Mouse (Mus musculus) megakaryocyte-erythroid progenitor cell, adult 5-6 weeks (primary cell): Measurements from ENCODE around the gene Hic1. TPM values are rescaled to one million over a fixed set of nuclear protein-coding genes. Genes with fewer than 3 reads are reported as not detected.

Source experiments
- ATAC-seq: replicated peaks from 2 replicates; pipeline ENCODE4 v1.8.0; 2016; ENCODE audit warnings: mild to moderate bottlenecking, inconsistent platforms; ENCODE audit not compliant: severe bottlenecking, poor library complexity, low FRiP score, low TSS enrichment
- total RNA-seq, 2 experiments: library from RNA; stranded (forward) in 1 of 2; stranded (reverse) in 1 of 2; fragments of 200-1000, 215-1000 nt in 1 of 2; fragments of >200 nt in 1 of 2; fragmentation: Nextera tagmentation in 1 of 2; gene quantifications; 2 replicates each; pipeline ENCODE4 v1.2.3; 2014 to 2017

The Hic1 gene
- total RNA-seq, 2 experiments from 2014 or later: 0.52 TPM; not detected in 1

DNA sequence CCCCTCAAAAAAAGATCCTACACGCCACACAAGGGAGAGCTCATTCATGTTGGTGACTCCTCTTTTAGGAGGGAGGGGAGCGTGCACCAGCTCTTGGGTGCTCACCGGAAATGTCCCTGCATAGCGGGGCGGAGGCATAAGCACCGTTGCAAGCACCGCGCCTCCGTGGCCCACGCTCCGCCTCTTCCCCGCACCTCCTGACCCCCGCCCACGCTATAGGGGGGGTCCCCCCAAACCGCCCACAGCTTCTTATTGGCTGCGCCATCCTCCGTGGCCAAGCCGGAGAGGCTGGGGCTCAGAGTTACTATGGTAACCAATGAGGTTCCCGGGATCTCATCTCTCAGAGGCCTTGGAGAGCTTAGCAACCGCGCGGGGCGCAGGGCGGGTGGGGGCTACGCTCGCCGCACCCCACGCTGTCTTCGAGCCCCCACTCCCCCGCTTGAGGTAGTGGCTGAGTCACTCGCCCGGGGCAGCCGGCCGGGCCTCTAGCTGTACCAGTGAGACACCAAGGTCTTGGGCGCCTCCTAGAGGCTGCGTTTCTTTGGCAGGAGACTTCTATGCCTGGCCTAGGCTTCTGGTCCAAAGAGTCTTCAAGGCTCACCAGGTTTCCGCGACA, 925 bp upstream of the Hic1 start:
- peak; percentile 46 for ATAC-seq

DNA sequence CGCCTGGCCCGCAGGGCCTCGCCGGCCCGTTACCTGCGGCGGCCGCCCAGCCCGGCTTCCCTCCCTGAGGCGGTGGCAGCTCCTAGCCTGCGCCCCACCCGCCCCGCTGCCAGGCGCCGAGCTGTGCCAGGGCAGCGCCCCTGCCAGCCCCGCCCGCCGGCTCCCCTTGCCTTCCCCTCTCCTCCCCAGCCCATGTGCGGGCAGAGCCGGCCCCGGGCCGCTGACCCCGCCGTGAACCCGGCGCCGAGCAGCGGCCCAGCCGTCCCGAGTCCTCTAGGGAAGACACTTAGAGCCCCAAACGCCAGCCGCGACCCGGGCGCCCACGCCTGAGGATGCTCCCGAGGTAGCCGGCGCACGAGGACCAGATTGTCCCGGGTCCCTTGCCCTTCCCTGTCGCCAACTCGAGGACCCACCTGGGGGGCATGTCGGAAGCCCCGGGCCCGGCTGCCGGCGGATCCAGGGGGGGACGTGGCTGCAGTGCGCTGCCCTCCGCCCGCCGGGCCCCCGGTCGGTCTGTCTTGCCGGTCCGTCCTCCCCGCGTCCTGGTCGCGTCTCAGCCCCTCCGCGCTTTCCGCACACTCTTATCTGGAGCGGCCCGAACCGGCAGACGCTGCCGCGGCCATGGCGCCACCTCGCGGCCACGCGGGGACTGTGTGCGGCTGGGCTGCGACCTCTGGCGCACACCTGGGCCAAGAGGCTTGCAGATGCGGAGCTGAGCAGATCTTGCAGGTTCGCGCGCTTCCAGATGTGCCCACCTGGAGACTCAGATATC, 543 bp downstream of the Hic1 start:
- ATAC-seq: no peak; the same call in 1 of the 2 replicates

DNA sequence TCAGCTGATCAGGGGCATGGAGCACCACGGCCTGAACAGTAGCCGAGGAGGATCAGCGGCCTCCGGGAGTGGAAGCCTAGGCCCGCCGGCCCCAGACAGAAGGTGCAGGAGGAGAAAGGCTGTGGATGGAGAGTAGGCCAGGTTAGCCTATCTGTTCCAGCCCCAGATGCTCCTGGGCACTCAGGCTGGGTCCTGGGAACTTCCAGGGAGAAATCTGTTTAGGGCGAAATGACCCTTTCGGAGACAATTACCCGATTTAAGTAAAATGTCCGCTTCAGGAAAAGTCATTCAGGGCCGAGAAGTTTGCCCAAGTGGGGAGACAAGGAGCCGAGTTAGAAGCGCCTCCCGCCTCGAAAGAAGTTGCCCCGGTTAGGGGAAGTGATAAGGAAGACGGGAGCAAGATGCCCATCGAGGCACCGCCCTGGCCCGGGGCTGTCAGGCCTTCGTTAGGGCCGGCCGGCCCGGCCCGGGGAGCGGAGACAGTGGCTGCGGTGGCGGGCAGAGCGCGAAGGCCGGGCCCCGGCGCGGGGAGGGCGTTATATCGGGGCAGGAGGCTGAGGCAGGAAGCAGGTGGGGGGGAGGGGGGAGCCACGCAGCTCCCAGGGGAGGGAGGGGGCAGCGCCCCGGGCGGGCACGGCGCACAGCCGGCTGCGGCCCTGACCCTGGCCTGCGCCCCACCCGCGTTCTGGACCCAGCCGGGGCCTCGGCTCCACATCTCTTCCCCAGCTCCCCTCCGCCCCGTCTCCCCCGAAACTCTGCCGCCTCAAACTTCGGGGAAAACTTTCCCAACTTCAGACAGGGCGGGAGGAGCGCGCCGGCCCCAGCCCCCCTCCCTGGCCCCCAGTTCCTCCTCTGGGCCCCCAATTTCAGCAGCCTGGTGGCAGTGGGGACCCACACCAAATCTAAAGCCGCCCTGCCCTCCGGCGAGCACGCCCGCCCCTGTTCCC, 1.4 kb downstream of the Hic1 start:
- no peak for ATAC-seq

DNA sequence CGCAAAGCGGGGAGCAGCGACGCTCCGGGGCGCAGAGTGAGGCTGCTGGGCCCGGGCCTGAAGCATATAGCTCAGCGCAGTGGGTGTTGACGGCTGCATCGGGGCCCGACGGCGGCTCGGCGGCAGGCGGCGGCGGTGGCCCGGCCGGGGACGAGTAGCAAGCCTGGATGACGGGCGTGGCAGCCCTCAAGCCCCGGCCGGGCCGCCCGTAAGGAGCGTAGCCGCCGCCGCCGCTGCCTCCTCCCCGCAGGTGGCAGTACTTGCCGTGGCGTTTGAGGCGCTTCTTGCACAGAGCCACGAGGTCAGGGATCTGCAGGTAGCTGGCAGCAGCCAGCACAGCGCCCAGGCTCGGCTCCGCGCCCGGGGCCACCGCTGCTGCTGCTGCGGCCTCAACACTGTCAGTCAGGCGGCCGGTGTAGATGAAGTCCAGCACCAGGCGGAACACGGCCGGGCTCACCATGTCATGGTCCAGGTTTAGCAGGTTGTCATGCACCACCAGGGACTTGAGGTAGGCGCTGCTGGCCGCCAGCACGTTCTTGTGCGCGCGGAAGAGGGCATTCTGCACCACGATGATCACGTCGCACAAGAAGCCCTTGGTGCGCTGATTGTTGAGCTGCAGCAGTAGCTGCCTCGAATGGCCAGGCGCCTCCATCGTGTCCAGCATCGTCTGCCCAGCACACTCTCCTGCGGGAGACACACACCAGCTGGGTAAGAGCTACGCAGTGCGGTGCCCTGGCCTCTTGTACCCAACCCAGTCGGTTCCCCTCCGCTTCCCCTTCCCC, 2.3 kb downstream of the Hic1 start:
- no peak for ATAC-seq

DNA sequence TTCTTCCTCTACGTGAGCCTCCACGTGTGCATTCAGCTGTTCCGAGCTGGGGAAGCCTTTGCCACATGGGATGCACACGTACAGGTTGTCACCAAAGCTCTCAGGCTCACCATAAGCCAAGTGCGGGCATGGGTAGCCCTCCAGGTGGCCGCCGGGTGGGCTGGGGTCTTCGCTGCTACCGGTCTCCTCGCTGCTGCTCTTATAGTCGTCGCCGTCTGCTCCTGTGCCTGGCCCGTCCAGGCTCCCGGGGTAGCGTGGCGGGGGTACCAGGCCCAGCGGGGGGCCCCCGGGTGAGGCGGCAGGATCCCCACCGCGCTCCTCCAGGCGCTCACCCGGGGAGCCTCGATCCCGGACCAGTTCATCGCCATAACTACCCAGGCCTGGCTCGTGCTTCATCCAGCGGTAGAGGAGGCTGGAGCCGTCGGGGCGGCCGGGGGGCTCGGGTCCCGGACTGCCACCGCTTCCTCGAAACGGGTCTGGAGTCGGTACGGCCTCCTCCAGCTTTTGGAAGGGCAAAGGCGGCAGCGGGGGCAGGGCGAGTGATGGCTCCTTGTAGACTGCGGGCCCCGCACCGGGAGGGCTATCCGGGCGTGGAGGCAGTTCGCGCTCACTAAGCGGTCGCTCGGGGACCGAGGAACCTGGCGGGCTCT, 3.0 kb downstream of the Hic1 start:
- no peak for ATAC-seq

DNA sequence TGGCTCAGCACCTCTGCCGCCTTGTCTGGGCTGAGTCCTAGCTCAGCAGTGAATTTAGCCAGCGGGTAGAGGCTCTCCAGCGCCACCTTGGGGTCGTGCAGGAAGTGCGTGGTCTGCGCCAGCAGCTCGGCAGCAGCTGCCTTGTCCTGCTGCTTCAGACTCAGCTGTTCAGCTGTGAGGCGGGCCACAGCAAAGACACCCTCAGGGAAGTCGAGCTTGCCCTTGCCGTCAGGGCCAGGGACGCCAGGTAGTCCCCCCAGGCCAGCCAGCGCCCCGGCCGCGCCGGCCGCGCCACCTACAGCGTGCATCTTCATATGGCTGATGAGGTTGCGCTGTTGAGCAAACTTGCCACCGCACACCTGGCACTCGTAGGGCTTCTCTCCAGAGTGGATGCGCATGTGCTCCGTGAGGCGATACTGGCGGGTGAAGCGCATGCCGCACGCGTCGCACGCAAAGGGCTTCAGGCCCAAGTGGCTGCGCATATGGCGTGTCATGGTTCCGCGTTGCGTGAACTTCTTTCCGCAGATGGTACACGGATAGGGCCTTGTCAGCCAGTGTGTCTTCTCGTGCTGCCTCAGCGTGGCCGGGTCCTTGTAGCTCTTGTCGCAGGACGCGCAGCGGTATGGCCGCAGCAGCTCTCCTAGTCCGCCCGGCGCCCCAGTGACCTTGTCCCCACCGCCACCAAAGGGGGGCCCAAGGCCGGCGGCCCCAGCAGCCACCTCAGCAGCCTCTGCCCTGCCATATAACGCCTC, 3.7 kb downstream of the Hic1 start:
- peak; percentile 38 for ATAC-seq

DNA sequence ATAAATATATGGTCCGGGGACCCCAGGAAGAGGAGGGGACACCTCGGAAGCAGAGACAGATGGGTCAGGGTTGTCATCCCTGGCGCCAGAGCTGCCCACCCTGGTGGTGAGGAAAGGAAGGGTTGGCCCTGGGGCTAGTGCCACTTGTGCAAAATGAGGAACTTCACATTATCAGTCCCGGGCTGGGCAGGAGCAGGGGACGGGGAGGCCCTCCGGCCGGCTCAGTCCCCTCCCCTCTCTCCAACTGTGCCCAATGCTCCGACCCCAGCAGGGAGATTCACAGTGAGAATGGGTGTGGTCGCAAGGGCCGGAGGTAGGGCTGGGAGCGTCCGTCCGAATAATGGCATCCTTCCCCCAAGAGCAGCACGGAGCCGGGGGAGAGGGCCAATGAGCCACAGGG, 4.6 kb downstream of the Hic1 start:
- ATAC-seq: no peak

DNA sequence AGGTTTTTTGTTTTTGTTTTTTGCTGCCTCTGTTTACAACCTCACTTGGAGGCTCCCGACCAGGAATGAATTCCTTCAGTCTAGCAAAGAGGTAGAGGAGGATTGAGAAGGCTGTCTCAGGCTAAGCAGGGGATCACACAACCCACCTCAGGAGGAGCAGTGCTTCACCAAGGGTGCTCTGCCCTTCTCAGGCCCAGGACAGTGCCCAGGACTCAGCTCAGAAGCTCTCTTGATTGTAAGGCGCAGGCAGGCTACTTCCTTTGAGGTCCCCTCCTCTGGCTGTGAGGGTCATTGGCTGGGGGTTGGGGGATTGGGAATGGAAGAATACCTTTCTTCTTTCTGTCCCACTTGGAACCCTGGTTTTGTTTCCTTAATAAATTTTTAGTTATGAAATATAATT, 5.3 kb downstream of the Hic1 start:
- no peak for ATAC-seq

DNA sequence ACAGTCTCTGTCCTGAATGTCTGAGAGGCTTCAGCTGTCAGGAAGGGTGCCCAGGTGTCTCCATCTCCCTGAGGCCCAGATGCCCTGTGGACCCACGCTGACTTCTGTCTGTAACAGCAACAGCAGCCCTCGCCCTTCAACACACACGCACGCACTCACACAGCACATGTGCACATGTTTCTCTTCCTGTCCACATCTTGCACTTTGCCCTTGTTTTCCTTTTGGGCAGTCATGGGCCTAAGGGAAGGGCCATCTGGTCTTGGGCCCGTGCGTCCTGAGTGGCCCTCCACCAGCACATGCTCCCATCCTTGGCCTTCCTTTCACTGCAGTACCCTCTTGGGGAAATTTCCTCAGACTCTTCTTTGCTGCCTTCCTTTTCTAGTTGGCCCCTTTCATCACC, 5.9 kb downstream of the Hic1 start:
- ATAC-seq: no peak

DNA sequence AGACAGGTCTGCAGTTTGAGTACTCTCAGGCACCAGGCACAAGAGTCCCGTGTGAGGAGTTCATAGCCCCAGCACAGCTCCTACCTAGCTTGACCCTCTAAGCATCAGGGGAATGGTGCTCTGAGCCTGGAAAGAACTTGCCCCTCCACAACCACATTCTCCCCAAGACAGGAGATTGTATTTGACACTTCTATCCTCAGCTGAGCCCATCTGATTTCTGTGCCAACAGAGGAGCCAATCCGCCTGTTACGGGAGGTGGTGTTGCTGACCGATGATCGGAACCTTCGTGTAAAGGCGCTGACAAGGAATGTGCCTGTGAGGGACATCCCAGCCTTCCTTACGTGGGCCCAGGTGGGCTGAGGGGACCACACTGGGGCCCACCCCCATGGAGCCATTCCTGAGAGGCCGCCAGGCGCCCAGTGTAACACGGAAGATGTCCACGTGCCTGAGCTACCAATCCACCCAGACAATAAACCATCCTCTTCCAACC, 6.7 kb downstream of the Hic1 start:
- ATAC-seq: no peak

DNA sequence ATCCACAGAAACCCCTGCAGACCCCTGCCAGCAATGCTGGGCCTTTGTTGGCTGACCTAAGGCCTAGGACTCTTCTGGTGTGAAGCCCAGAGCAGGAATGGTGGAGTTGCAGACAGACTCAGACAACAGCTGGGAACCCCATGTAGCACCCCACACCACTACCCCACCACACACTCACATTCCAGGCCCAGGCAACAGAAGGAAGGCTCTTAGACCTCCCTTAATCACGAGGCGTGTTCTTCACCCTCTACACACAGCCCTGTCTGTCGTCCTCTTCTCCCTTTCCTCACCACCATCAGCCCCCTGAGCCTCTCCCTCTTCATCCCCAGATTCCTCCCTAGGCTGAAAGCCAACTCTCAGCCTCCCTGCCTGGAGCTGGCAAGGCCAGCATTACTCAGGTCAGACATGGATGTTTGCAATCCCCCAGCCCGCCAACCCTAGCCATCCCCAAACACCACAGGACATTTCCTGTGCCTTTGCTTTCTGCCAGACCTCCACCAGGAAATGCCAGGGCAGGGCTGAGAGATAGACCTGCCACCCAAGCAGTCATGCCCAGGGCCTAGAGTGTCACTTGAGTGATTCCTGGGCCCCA, 7.8 kb downstream of the Hic1 start:
- no peak for ATAC-seq

DNA sequence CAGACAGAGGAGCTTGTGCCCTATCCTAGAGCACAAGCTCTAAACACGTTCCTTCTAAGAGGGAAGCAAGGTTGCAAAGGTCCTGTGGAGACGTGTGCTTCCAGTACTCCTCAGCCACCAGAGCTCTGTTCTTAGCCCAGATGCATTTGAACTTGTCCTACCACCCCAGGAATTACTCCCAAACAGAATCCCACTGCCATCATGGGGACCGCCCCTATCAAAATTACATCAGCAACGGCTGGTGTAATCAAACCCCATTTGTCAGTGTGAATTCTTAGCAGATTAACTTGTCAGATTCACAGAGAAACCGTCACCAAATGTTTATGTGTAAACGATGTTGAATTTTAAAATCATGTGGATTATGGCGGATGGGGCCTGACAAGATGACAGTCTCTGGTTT, 8.4 kb downstream of the Hic1 start:
- ATAC-seq: no peak

DNA sequence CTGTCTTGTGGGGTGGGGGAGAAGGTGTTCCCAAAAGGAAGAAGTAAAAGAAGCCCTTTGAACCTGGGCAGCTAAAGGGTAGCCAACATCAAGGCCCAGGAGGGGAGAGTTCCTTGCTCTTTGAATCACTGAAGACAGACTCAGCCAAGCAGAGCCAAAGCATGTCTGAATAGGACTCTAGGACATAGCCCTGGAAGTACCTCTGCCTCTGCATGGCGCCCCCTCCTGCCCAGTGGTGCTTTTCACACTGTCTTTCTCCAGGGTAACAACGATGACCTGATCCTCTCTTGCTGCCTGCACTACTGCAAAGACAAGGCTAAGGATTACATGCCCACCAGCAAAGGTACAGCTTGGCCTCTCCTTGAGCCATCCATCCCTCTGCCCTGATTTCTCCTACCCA, 9.8 kb downstream of the Hic1 start:
- ATAC-seq: no peak

DNA sequence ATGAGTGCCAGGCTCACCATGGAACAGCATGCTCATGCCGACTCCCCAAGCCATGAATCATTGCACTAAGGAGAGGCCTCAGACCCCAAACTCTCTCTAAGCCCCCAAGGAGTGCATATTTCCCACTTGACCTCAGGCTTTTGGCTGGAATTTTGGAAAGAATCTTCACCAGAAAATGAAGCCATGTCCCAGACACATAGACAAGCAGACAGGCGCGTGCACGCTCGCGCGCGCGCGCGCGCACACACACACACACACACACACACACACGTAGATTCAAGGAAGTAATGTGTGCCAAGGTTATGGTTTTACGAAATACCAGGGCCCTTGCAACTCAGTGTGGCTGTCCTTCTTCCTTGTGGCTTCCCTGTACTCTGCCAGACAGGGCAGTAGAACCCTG, 10.9 kb downstream of the Hic1 start:
- ATAC-seq: no peak

DNA sequence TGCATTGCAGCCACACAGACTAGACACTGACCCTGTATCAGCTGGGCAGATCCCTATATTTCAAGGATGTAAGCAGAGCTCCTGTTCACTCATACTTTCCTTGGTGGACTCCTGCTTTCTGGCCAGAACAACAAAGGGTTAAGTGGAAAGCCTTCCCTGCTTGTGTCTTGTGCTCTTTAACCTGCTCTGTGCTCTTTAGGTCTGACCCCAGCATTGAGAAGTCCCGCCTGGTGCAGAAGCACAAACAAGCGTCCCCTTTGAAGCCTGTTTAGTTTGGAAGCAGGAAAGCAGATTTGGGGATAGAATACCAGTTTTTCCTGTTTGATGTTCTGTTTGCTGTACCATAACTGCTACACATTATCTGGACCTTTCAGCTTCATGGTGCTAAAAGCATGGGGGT, 11.4 kb downstream of the Hic1 start:
- no peak for ATAC-seq

DNA sequence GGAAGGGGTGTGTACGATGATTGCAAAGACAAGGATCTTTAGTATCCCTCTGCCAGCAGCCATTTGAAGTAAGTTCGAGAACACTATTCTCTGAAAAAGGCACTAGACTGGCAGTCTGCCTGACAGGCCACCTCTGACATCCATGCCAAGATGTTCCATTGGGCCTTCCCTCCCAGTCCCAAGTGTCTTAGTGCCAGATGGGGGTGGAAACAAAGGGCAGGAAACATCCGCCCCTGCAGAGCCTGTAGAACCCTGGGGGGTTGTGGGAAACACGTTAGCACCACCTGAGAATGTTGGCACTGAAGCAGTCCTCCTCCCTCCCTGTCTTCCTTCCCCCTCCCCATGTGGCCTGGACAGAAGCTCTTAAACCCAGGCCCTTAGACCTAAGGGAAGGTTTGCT, 12.3 kb downstream of the Hic1 start:
- no peak for ATAC-seq

DNA sequence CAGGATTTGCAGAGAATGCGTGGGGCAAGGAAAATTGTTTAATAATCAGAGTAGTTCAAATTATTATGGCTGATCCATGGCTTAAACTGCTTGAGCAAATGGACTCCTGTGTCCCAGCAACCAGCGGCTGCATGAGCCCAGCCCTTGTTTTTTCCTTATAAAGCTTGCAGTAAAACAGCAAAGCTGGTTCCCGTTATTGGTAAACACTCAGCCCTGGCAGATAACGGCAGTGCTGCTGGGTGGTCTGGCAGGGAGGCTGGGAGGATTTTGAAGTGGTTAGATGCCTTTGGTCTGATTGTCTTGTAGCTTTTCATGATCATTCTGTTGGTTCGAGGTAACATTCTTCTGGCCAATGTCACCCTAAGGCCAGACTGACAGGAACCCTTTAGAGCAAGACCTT, 12.9 kb downstream of the Hic1 start:
- no peak for ATAC-seq

DNA sequence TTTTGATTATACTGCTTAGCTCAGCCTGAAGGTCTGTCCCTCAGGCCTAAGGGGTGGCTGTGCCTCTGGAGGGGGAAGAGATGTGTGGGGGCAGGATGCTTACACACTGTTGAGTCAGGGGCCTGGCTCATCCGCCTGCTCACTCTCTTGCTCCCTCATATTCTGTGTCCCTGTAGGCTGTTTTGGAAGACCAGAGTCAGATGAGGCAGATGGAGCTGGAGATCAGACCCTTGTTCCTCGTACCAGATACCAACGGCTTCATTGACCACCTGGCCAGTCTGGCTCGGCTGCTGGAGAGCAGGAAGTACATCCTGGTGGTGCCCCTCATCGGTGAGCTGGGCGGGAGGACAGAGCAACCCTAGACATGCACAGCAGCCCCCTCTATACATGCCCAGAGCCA, 13.3 kb downstream of the Hic1 start:
- no peak for ATAC-seq
